Mouse (Mus musculus): ENCODE results near the gene Styxl1.

Styxl1 gene

DNA sequence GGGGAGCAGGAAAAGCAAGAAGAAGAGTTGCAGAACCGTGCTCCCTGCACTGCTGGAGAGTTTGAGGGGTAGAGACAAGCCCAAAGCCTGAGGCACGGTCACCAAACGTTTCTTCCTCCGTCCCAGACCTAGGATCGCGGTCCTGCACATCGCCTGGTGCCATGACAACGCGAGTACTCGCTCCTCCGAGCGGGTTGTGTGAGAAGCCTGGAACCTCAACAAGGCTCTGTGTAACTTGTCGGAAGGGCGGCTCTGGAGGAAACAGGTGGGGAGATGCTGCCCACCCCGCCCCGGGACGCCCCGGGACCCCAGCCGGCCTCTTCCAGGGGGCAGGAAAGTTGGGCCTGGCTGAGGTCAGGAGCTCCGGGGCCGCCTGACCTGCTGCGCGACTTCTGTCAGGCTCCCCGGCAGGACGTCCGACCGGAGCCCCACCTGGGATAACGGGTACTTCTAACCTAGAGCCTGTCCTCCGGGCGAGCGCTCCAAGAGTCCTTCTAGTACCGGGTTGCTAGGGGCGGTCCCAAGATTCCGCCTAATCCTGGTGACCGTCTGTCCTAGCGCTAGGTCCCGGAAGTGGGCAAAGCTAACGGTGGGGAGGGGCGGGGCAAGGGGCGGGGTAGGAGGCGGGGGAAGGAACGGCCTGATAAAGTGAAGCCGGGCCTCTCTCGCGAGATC lies at the start of gene Styxl1:
Styxl1 (minus strand) TSS at position 590 of the 675 bp plus-strand sequence.
- DNase-seq (ENCODE audit: low spot score in 2 of 2), result peak in 1 of 2 experiments; percentile 58

- no peak for DNase-seq (ENCODE audit: low spot score in 2 of 2)
Measured at GRCm38 (mm10) chr5:135826225-135826624, 48.0 kb upstream of the Styxl1 start.

DNA sequence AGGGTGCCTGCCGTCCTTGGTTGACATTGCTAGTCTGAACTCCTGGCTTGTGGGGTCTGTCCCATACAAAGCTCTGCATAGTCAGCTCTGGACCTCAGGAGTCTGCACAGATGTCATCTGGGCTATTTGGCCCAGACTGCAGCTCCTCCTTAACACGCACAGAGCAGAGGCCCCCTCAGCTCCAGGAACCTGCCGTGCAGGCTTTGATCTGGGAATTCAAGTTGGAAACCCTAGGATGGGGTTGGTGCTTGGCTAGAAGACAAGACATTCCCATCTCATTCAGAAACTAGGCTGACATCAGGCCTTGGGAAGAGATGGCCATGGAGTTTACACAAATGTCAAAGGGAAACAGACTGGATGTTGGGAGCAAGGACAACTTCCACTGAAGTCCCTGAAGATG lies 46.3 kb upstream of the Styxl1 start:
- no peak for DNase-seq (ENCODE audit: low spot score in 2 of 2)

DNA sequence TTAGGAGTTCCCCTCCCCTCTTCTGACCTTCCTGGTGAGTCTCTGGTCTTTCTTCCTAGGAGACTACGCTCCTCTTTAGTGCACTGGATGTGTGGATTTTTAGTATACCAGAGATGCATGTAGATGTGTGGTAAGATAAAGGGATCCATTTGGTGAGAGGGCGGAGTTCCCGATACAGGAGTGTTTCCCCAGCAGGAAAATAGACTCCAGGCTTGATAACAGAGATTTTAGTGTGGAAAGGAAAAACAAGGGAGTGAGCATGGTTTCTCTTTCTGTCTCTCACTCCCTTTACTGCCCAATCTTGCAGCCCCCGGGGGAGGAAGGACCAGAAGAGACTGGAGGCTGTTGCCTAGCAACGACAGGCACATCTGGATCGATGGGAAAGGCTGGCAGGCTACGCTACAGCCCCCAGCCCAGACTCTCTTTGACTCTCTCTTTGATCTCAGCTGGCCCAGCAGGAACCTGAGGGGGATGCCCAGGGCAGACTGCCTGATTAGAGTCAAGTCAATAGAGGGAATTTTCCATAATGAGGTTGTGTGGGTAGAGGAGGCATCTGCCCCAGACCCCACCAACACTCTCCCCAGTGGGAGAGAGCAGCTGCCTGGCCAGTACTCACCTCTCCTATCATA lies 44.2 kb upstream of the Styxl1 start:
- no peak for DNase-seq (ENCODE audit: low spot score in 2 of 2)

DNA sequence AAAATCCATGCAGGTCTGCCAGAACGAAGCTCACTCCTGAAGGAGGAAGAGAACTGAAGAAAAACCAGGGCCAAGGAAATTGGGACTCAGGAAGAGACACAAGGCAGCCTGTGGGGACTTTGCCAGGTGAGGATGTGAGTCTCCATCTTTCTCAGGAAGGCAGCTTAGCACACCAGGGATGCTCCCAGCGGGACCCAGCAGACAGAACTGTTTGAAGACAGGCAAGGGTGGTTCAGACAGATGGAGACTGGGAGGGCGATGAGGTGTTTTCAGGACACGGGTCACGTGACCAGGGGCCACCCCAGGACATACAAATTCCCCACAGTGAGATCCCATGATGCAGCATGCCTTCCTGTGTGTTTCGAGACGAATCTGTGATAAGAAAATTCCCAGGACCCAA lies 40.3 kb upstream of the Styxl1 start:
- no peak for DNase-seq (ENCODE audit: low spot score in 2 of 2)

GRCm38 (mm10) chr5:135812991-135813390 lies 34.8 kb upstream of the Styxl1 start:
- DNase-seq (ENCODE audit: low spot score in 2 of 2), result no peak

GRCm38 (mm10) chr5:135807263-135807637 lies 29.1 kb upstream of the Styxl1 start:
- peak in 1 of 2 experiments; percentile 1 for DNase-seq (ENCODE audit: low spot score in 2 of 2)

GRCm38 (mm10) chr5:135806555-135807262 lies 28.5 kb upstream of the Styxl1 start, which contains the start of gene Srrm3:
Gene Srrm3, plus strand, starts transcription at chr5:135806890.
- DNase-seq (ENCODE audit: low spot score in 2 of 2), result peak; percentile 80 to 88

DNA sequence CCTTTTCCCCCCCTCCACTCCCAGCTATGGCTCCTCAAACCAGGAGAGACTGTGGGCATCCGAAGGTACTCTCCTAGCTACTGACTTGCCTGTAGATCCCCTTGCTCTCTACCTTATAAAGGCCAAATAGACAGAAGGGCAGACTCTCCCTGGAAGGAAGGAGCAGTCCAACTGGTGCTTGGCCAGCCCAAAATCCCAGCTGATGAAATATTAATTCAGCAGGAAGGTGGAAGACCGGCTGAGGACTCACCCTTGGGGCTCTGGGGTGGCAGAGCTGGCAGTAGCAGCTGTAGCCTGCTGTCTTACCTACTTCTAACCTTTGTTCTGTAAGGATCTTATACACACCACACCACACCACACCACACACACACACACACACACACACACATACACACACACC lies 26.6 kb upstream of the Styxl1 start:
- no peak for DNase-seq (ENCODE audit: low spot score in 2 of 2)

GRCm38 (mm10) chr5:135803676-135804075 lies 25.5 kb upstream of the Styxl1 start:
- no peak for DNase-seq (ENCODE audit: low spot score in 2 of 2)

DNA sequence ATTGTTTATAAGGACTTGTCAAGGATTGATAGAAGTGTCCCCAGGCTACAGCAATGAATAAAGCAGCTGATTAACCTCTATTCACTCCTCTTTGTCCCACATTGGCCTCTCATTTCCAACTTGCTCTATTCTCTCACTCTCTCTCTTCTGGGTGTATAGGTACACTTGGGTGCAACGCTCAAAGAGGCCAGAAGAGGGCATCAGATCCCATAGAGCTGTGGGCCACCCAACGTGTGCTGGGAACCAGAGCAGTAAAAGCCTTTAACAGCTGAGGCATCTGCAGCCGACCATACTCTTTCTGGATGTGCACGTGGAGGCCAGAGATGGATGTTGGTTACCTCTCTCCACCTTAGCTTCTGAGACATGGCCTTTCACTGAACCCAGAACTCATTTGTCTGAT lies 24.9 kb upstream of the Styxl1 start:
- no peak for DNase-seq (ENCODE audit: low spot score in 2 of 2)

DNA sequence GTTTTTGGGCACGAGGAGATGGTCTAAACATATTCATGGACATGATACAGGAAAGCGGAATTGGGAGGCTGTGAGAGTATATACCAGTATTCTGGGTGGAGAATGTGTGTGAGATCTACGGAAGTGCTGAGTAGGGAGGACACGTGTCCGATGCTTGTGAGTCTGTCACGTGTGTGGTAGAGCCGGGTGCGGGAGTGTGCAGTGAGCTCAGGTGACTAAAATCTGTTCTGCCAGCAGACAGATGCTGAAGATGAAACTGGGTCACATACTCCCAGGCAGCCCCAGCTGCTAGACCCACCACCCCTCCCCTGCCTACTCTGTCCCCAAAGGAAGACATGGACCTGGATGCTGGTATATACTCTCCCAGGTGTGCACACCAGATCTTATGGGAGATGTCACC lies 24.5 kb upstream of the Styxl1 start:
- DNase-seq (ENCODE audit: low spot score in 2 of 2), result no peak

DNA sequence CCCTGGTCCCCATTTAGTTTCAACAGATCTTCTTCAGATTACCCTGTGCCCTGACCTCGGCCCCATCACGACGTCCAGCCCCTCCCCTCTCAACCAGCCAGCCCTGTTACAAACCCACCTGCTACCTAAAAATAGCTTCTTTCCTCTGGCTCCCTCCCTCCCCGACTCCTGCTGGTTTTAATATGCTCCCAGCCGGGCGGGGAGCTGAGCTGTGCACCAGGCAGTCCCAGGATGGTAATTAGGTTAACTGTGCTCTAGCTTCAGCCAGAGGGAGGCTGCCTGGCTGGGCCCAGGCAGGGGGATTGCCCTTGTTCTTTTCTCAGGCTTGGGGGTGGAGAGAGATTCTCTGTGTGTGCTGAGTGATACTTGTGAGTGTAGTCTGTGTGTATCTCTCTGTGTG lies 22.7 kb upstream of the Styxl1 start:
- no peak for DNase-seq (ENCODE audit: low spot score in 2 of 2)

- DNase-seq (ENCODE audit: low spot score in 2 of 2), result no peak
Measured at GRCm38 (mm10) chr5:135799746-135800145, 21.6 kb upstream of the Styxl1 start.

DNA sequence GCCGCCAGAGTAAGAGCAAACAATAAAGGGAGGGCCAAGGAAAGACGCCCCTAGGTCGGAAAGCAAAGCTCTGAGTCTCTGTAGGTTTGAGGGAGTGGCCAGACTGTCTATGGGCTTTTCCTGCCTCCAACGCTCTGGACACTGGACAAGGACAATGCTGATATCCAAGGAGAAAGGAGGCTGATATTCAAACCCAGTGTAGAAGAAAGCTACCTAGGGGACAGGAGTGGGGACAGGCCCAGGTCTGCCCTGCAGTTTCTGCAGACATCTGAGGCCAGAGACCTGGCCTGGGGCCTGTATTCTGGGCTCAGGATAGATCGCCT lies 16.6 kb upstream of the Styxl1 start:
- DNase-seq (ENCODE audit: low spot score in 2 of 2), result no peak

- peak; percentile 77 to 90 for DNase-seq (ENCODE audit: low spot score in 2 of 2)
Measured at GRCm38 (mm10) chr5:135793996-135794858, 16.0 kb upstream of the Styxl1 start.

DNA sequence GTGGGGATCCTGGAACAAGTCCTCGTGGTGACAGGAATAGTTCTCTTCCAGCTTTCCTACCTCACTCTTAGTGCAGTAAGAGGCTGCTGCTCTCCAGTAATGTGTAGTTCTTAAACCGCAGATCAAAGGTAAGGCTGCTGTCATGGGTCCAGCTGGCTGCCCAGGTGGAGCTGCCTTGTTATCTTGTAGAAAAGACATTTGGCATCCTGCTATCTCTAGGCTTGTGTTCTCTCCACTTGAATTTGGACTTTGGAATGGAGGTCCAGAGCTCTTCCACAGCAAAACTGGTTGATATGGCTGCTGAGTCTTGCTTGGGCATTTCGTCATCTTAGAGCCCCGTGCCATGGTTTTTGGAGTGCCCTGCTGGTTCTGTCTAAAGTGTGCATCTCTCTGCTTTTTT lies 4.7 kb upstream of the Styxl1 start:
- no peak for DNase-seq (ENCODE audit: low spot score in 2 of 2)

- DNase-seq (ENCODE audit: low spot score in 2 of 2), result no peak
Measured at GRCm38 (mm10) chr5:135780331-135780730, 2.1 kb upstream of the Styxl1 start.

GRCm38 (mm10) chr5:135778471-135779445 lies 573 bp upstream of the Styxl1 start, which contains the start of gene Mdh2:
Gene Mdh2, plus strand, starts transcription at chr5:135778480.
- peak; percentile 91 to 99 for DNase-seq (ENCODE audit: low spot score in 2 of 2)

- no peak for DNase-seq (ENCODE audit: low spot score in 2 of 2)
Measured at GRCm38 (mm10) chr5:135776546-135776945, 1.6 kb downstream of the Styxl1 start.

- no peak for DNase-seq (ENCODE audit: low spot score in 2 of 2)
Measured at GRCm38 (mm10) chr5:135772519-135772918, 5.7 kb downstream of the Styxl1 start.

All from urinary bladder, adult 18-20 months (tissue).